In genomic region chr5:30916841-30917240, GRCm38 (mm10) we compare ENCODE assay signal across 10 mouse cellular contexts. TPM values are rescaled to one million over a fixed set of nuclear protein-coding genes. Genes with fewer than 3 reads are reported as not detected.
A peak's percentile ranks its signal among the peaks of the same experiment; 100 is the strongest.
DNase-seq lines count a peak whose midpoint lies in the region; ATAC-seq and TF ChIP-seq lines count a peak whose summit lies in the region.
"Had no signal": no experiment of that assay in that cellular context is flagged by ENCODE, and none has a peak within 500 bp of the region (broad histone marks: within the 10 kb centered on the region; RNA-seq: fewer than 3 reads in every experiment).

No protein-coding gene starts in this region.

- no peak overlapping the region for H3K9ac ChIP-seq in heart, embryonic 11.5 days (ENCODE audit: low read depth, low read length)
- no peak overlapping the region for H3K9ac ChIP-seq in lung, embryonic 14.5 days
- no peak overlapping the region for H3K9ac ChIP-seq in liver, embryonic 13.5 days
- H3K9ac ChIP-seq in forebrain, embryonic 16.5 days (replicated peaks; ENCODE audit: low read depth, low read length): no peak overlapping the region

- peak overlapping the region; percentile 75; the same call in 1 of the 2 replicates for H3K4me2 ChIP-seq in heart, embryonic 11.5 days
- peak overlapping the region; percentile 93; the same call in 1 of the 2 replicates for H3K4me2 ChIP-seq in lung, embryonic 14.5 days
- H3K4me2 ChIP-seq in liver, embryonic 13.5 days: peak overlapping the region; percentile 5; the same call in 1 of the 2 replicates
- H3K4me2 ChIP-seq in forebrain, embryonic 16.5 days (ENCODE audit: low read length): no peak overlapping the region

- no peak for DNase-seq in heart, postnatal 4 days
- DNase-seq in lung, embryonic 14.5 days: no peak
- DNase-seq in lung, postnatal 10 days: no peak
- no peak for DNase-seq in embryonic facial prominence, embryonic 10.5 days (ENCODE audit: low spot score)
- no peak for DNase-seq in liver, embryonic 13.5 days
- DNase-seq: cerebellum, adult 18-20 months had no signal

- no peak for TF ChIP-seq CTCF in lung, embryonic 14.5 days (IDR thresholded peaks at IDR 0.05; ENCODE audit: low read depth)

- 91% methylated on average over 9 of the region's 9 CpGs for WGBS in heart, embryonic 11.5 days (ENCODE audit: insufficient replicate concordance)
- 92% methylated on average over 9 of the region's 9 CpGs for WGBS in lung, embryonic 14.5 days
- WGBS in embryonic facial prominence, embryonic 10.5 days: 95% methylated on average over 9 of the region's 9 CpGs
- 76% methylated on average over 9 of the region's 9 CpGs for WGBS in liver, embryonic 13.5 days (ENCODE audit: insufficient replicate concordance)
- WGBS in forebrain, embryonic 16.5 days: 93% methylated on average over 9 of the region's 9 CpGs

- H3K4me1 ChIP-seq in heart, embryonic 11.5 days (ENCODE audit: control insufficient read depth, insufficient read depth, low read length): peaks cover 39% of the 10 kb centered on the region
- H3K4me1 ChIP-seq in lung, embryonic 14.5 days (ENCODE audit: insufficient read depth): peaks cover 16% of the 10 kb centered on the region
- H3K4me1 ChIP-seq in embryonic facial prominence, embryonic 10.5 days: peaks cover 86% of the 10 kb centered on the region
- H3K4me1 ChIP-seq in liver, embryonic 13.5 days (replicated peaks): peaks cover 87% of the 10 kb centered on the region
- peaks cover 26% of the 10 kb centered on the region for H3K4me1 ChIP-seq in forebrain, embryonic 16.5 days (replicated peaks; ENCODE audit: control insufficient read depth, insufficient read depth, low read length)

- peak overlapping the region; percentile 52; the same call in 1 of the 2 replicates for H3K27ac ChIP-seq in heart, embryonic 11.5 days (ENCODE audit: low read depth, low read length)
- H3K27ac ChIP-seq in lung, embryonic 14.5 days (ENCODE audit: low read depth): peak overlapping the region; percentile 20; the same call in 1 of the 2 replicates
- no peak overlapping the region for H3K27ac ChIP-seq in embryonic facial prominence, embryonic 10.5 days (replicated peaks)
- peak overlapping the region; percentile 68 for H3K27ac ChIP-seq in liver, embryonic 13.5 days
- H3K27ac ChIP-seq in forebrain, embryonic 16.5 days (ENCODE audit: low read length): no peak overlapping the region

- no peaks in the 10 kb centered on the region for H3K27me3 ChIP-seq in heart, embryonic 11.5 days (ENCODE audit: control insufficient read depth, insufficient read depth, low read length)
- H3K27me3 ChIP-seq in lung, embryonic 14.5 days (ENCODE audit: insufficient read depth, low read length): no peaks in the 10 kb centered on the region
- 0 out of 2 replicates have a peak, but pooled peaks cover 3% of the 10 kb centered on the region for H3K27me3 ChIP-seq in embryonic facial prominence, embryonic 10.5 days (replicated peaks; ENCODE audit: low read depth, poor library complexity, severe bottlenecking)
- H3K27me3 ChIP-seq in liver, embryonic 13.5 days: no peaks in the 10 kb centered on the region
- H3K27me3 ChIP-seq in forebrain, embryonic 16.5 days (replicated peaks; ENCODE audit: control insufficient read depth, insufficient read depth, low read length): no peaks in the 10 kb centered on the region

- no peaks in the 10 kb centered on the region for H3K9me3 ChIP-seq in heart, embryonic 11.5 days (replicated peaks; ENCODE audit: control insufficient read depth, low read length)
- H3K9me3 ChIP-seq in lung, embryonic 14.5 days (ENCODE audit: low read depth, low read length): no peaks in the 10 kb centered on the region
- no peaks in the 10 kb centered on the region for H3K9me3 ChIP-seq in embryonic facial prominence, embryonic 10.5 days
- H3K9me3 ChIP-seq in liver, embryonic 13.5 days (replicated peaks): no peaks in the 10 kb centered on the region
- no peaks in the 10 kb centered on the region for H3K9me3 ChIP-seq in forebrain, embryonic 16.5 days (ENCODE audit: control insufficient read depth, low read length)

- peaks cover 11% of the 10 kb centered on the region for H3K36me3 ChIP-seq in heart, embryonic 11.5 days (ENCODE audit: control insufficient read depth, insufficient read depth, low read length)
- H3K36me3 ChIP-seq in lung, embryonic 14.5 days (ENCODE audit: insufficient read depth): peaks cover 45% of the 10 kb centered on the region
- peaks cover 46% of the 10 kb centered on the region for H3K36me3 ChIP-seq in embryonic facial prominence, embryonic 10.5 days (replicated peaks)
- H3K36me3 ChIP-seq in liver, embryonic 13.5 days: peaks cover 43% of the 10 kb centered on the region
- no peaks in the 10 kb centered on the region for H3K36me3 ChIP-seq in forebrain, embryonic 16.5 days (ENCODE audit: control insufficient read depth, insufficient read depth)

- no peak for ATAC-seq in heart, embryonic 11.5 days (replicated peaks; ENCODE audit: insufficient number of reproducible peaks, low FRiP score, low TSS enrichment)
- no peak for ATAC-seq in lung, embryonic 14.5 days (ENCODE audit: insufficient read depth)
- no peak for ATAC-seq in liver, embryonic 13.5 days (ENCODE audit: low read depth)
- no peak for ATAC-seq in megakaryocyte progenitor cell, adult 5-6 weeks (replicated peaks; ENCODE audit: poor library complexity)
- no peak for ATAC-seq in forebrain, embryonic 16.5 days

- H3K4me3 ChIP-seq in heart, embryonic 11.5 days (ENCODE audit: low read depth, low read length): no peak overlapping the region
- H3K4me3 ChIP-seq in lung, embryonic 14.5 days (ENCODE audit: low read depth, low read length): no peak overlapping the region
- 0 out of 2 replicates have a peak overlapping the region, but pooled peaks have one; percentile 4 for H3K4me3 ChIP-seq in embryonic facial prominence, embryonic 10.5 days
- H3K4me3 ChIP-seq in liver, embryonic 13.5 days (replicated peaks): no peak overlapping the region
- no peak overlapping the region for H3K4me3 ChIP-seq in forebrain, embryonic 16.5 days (replicated peaks; ENCODE audit: low read length)
- H3K4me3 ChIP-seq: erythroblast, embryonic 14.5 days had no signal

RNA-seq across cellular contexts. Expression of gene Emilin1, which starts 3.6 kb away (rescaled TPM):
- polyA plus RNA-seq in heart, embryonic 11.5 days (2014; fragmentation: Nextera tagmentation; extraction: Ambion mirVana): 90.5 and 123 TPM in 2 replicates
- 10 to 100 TPM; 83.4 to 93.2 TPM for total RNA-seq in heart, postnatal 4 days (2021)
- 162 and 185 TPM in 2 replicates for polyA plus RNA-seq in lung, embryonic 14.5 days (2014; fragmentation: Nextera tagmentation; extraction: Ambion mirVana)
- 158 and 162 TPM in 2 replicates for polyA plus RNA-seq in embryonic facial prominence, embryonic 10.5 days (2016; fragmentation: Nextera tagmentation; extraction: Ambion mirVana)
- polyA plus RNA-seq in liver, embryonic 13.5 days (2015; fragmentation: Nextera tagmentation; extraction: Ambion mirVana): 41.6 and 42.7 TPM in 2 replicates
- 49.7 and 64.5 TPM in 2 replicates for total RNA-seq in megakaryocyte progenitor cell, adult 5-6 weeks (2015)
- 98.6 and 99.3 TPM in 2 replicates for total RNA-seq in megakaryocyte progenitor cell, adult 5-6 weeks (2017)
- 13.5 and 20.5 TPM in 2 replicates for polyA plus RNA-seq in forebrain, embryonic 16.5 days (2015; fragmentation: Nextera tagmentation; extraction: Ambion mirVana)

RNA-seq across cellular contexts. Expression of gene Khk, which starts 4.4 kb away (rescaled TPM):
- 10.1 and 11.3 TPM in 2 replicates for polyA plus RNA-seq in heart, embryonic 11.5 days (2014; fragmentation: Nextera tagmentation; extraction: Ambion mirVana)
- 1 to 10 TPM; 6.4 to 9.2 TPM for total RNA-seq in heart, postnatal 4 days (2021)
- 13.0 and 15.0 TPM in 2 replicates for polyA plus RNA-seq in lung, embryonic 14.5 days (2014; fragmentation: Nextera tagmentation; extraction: Ambion mirVana)
- 8.1 and 9.9 TPM in 2 replicates for polyA plus RNA-seq in embryonic facial prominence, embryonic 10.5 days (2016; fragmentation: Nextera tagmentation; extraction: Ambion mirVana)
- polyA plus RNA-seq in liver, embryonic 13.5 days (2015; fragmentation: Nextera tagmentation; extraction: Ambion mirVana): 33.9 and 37.6 TPM in 2 replicates
- 74.3 and 88.2 TPM in 2 replicates for total RNA-seq in megakaryocyte progenitor cell, adult 5-6 weeks (2015)
- total RNA-seq in megakaryocyte progenitor cell, adult 5-6 weeks (2017): 62.2 and 82.9 TPM in 2 replicates
- polyA plus RNA-seq in forebrain, embryonic 16.5 days (2015; fragmentation: Nextera tagmentation; extraction: Ambion mirVana): 6.3 and 7.7 TPM in 2 replicates

RNA-seq across cellular contexts. Expression of gene Ost4, which starts 9.3 kb away (rescaled TPM):
- 445 and 470 TPM in 2 replicates for polyA plus RNA-seq in heart, embryonic 11.5 days (2014; fragmentation: Nextera tagmentation; extraction: Ambion mirVana)
- total RNA-seq in heart, postnatal 4 days (2021): 100 to 1,000 TPM; 170 TPM
- polyA plus RNA-seq in lung, embryonic 14.5 days (2014; fragmentation: Nextera tagmentation; extraction: Ambion mirVana): 472 and 477 TPM in 2 replicates
- 399 and 407 TPM in 2 replicates for polyA plus RNA-seq in embryonic facial prominence, embryonic 10.5 days (2016; fragmentation: Nextera tagmentation; extraction: Ambion mirVana)
- 342 and 377 TPM in 2 replicates for polyA plus RNA-seq in liver, embryonic 13.5 days (2015; fragmentation: Nextera tagmentation; extraction: Ambion mirVana)
- total RNA-seq in megakaryocyte progenitor cell, adult 5-6 weeks (2015): 439 and 494 TPM in 2 replicates
- total RNA-seq in megakaryocyte progenitor cell, adult 5-6 weeks (2017): 259 and 297 TPM in 2 replicates
- 216 and 217 TPM in 2 replicates for polyA plus RNA-seq in forebrain, embryonic 16.5 days (2015; fragmentation: Nextera tagmentation; extraction: Ambion mirVana)

RNA-seq across cellular contexts. Expression of gene Agbl5, which starts 28.3 kb away (rescaled TPM):
- polyA plus RNA-seq in heart, embryonic 11.5 days (2014; fragmentation: Nextera tagmentation; extraction: Ambion mirVana): 12.9 and 14.5 TPM in 2 replicates
- 10 to 100 TPM; 11.8 to 12.7 TPM for total RNA-seq in heart, postnatal 4 days (2021)
- polyA plus RNA-seq in lung, embryonic 14.5 days (2014; fragmentation: Nextera tagmentation; extraction: Ambion mirVana): 25.2 and 26.0 TPM in 2 replicates
- 21.8 and 26.9 TPM in 2 replicates for polyA plus RNA-seq in embryonic facial prominence, embryonic 10.5 days (2016; fragmentation: Nextera tagmentation; extraction: Ambion mirVana)
- polyA plus RNA-seq in liver, embryonic 13.5 days (2015; fragmentation: Nextera tagmentation; extraction: Ambion mirVana): 4.3 and 5.3 TPM in 2 replicates
- total RNA-seq in megakaryocyte progenitor cell, adult 5-6 weeks (2015): 12.4 and 13.8 TPM in 2 replicates
- 7.7 and 8.4 TPM in 2 replicates for total RNA-seq in megakaryocyte progenitor cell, adult 5-6 weeks (2017)
- 22.7 and 23.3 TPM in 2 replicates for polyA plus RNA-seq in forebrain, embryonic 16.5 days (2015; fragmentation: Nextera tagmentation; extraction: Ambion mirVana)

RNA-seq across cellular contexts. Expression of gene Cgref1, which starts 28.6 kb away (rescaled TPM):
- polyA plus RNA-seq in heart, embryonic 11.5 days (2014; fragmentation: Nextera tagmentation; extraction: Ambion mirVana): 4.4 and 5.4 TPM in 2 replicates
- total RNA-seq in heart, postnatal 4 days (2021): under 1 TPM; 0.67 to 0.77 TPM
- polyA plus RNA-seq in lung, embryonic 14.5 days (2014; fragmentation: Nextera tagmentation; extraction: Ambion mirVana): 2.3 and 2.6 TPM in 2 replicates
- 2.2 and 3.2 TPM in 2 replicates for polyA plus RNA-seq in embryonic facial prominence, embryonic 10.5 days (2016; fragmentation: Nextera tagmentation; extraction: Ambion mirVana)
- 5.4 and 5.6 TPM in 2 replicates for polyA plus RNA-seq in liver, embryonic 13.5 days (2015; fragmentation: Nextera tagmentation; extraction: Ambion mirVana)
- not detected in 2 replicates for total RNA-seq in megakaryocyte progenitor cell, adult 5-6 weeks (2015)
- total RNA-seq in megakaryocyte progenitor cell, adult 5-6 weeks (2017): 1.7 TPM in 1 of 2 replicates, not detected in the other
- polyA plus RNA-seq in forebrain, embryonic 16.5 days (2015; fragmentation: Nextera tagmentation; extraction: Ambion mirVana): 15.8 and 29.0 TPM in 2 replicates
- polyA plus RNA-seq: erythroblast, embryonic 14.5 days had no signal

Comparison
In these comparisons a context has a peak if more than half of its experiments do, and no peak if none do; other contexts are left out.
1. H3K27ac ChIP-seq: peak in heart, embryonic 11.5 days (single experiment), lung, embryonic 14.5 days (single experiment) and liver, embryonic 13.5 days (single experiment); none in embryonic facial prominence, embryonic 10.5 days (single experiment) and forebrain, embryonic 16.5 days (single experiment).